Mouse (Mus musculus): ENCODE measurements at regions not wholly inside any gene's neighbourhood (a gene's known extent, or its start where the extent isn't known, plus 50 kb on each side); places are given as distances from the start of the nearest gene placed in this dataset.

DNA sequence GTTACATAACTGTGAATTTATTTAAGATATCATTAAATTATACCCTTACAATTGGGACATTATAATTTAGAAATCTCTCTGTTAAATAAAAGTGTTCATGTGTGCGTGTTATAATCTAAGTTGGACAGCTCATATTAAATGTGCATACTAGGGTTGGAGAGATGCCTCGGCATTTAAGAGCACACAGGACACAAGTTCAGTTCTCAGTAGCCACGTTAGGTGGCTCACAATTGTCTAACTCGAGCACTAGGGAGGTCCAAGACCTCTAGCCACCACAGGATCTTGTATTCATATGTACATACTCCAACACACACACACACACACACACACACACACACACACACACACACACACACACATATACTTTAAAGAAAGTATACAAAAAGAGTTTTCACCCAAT lies 56.0 kb downstream of the Foxf2 start:
- DNase-seq (ENCODE audit: low read depth): no peak

GRCm38 (mm10) chr13:31683311-31683710 lies 57.7 kb downstream of the Foxf2 start:
- no peak for DNase-seq (ENCODE audit: low read depth)

DNA sequence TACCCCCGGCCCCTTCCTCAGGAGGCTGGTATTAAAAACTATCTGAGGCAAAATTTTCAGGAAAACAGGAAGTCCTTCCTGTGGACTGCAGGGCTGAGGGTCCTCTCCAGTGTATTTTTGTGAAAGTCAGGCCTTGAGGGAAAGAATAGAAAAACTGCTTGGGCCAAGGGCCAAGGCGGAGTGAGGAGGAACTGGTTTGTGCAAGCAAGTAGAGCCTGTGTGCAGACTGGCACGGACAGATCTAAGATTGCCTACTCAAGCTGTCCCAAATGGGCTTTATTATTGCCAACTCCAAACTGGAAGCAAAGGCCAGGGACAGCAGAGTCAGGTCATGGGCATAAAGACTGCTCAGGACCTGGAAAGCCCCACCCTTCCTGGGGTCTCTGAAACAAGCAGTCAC lies 62.9 kb downstream of the Foxf2 start:
- peak; percentile 17 for DNase-seq (ENCODE audit: low read depth)

- DNase-seq (ENCODE audit: low read depth): no peak
Measured at GRCm38 (mm10) chr13:31689317-31689716, 63.7 kb downstream of the Foxf2 start.

DNA sequence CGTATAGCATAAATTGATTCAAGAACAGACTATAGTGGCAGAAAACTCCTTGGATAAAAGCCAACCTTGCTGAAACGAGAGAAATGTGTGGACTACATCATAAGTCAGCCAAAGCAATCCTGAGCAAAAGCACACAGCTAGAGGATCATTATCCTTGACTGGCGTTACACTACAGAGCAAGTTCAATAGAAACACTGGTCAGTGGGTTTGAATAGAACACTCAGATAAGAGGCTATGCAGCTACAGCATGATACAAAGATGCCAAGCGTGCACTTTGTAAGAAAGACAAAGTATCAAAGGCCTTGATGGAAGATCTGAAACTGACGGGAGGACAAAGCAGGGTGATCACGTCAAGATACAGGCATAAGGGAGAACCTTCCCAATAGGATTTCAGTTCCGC lies 70.1 kb downstream of the Foxf2 start:
- no peak for DNase-seq (ENCODE audit: low read depth)

GRCm38 (mm10) chr13:31704199-31704598 lies 78.6 kb downstream of the Foxf2 start:
- no peak for DNase-seq (ENCODE audit: low read depth)

DNA sequence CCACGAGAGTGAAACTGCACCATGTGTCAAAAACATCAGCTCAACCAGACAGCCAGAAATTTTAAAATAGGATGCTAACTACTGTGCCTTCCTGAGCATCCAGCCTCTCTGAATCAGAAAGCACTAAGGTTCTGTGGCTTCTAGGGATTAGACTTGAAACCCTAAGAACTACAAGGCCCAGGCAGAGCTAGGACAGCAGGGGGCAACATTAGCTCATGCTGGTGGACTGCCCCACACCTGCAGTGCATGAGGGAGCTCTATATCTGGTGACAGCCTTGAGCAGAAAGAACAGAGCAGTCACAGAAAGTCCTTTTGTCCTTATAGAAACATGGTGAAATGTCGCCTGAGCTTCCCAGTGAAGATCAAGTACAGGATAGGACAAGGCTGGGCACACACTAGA lies 79.8 kb downstream of the Foxf2 start:
- DNase-seq (ENCODE audit: low read depth): no peak

DNA sequence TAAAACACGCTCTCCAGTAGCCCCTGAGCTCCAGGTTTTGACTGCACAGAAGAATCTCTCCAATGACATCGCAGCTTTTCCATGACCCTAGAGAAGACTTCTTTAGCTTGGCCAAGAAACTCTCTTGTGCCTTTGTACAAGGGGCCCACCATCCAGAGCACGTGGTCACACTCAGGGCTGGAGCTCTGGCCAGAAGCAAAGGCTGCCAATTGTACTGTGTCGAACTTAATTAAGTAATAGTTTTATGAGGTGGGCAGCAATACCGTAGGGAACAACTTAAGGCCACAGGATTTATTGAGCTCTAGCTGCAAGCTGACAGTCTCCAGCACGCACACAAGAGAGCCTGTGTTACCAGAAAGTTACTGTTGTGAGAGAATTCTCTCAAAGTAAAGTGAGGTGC lies 85.1 kb downstream of the Foxf2 start:
- no peak for DNase-seq (ENCODE audit: low read depth)

GRCm38 (mm10) chr13:31715683-31716082 lies 90.1 kb downstream of the Foxf2 start:
- DNase-seq (ENCODE audit: low read depth): no peak

- no peak for DNase-seq (ENCODE audit: low read depth)
Measured at GRCm38 (mm10) chr13:31716771-31717170, 89.7 kb upstream of the Foxc1 start.

DNA sequence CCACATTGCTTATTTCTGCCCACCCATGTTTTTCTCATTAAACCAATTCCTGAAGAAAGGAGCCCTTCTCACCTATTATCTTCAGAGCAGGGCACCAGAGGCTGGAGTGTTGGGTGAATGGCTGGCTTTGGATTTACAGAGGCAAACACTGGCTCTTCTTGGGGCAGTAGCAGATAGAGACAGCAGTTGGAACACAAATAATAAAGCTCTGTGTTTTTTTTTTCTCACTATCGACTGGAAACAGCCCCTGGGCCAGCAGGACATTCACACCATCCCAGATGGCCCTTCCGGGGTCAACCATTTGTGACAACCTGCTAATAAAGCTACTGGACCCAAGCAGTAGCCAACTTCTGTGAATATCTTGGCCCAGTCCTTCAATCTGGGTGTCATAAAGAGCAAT lies 85.7 kb upstream of the Foxc1 start:
- no peak for DNase-seq (ENCODE audit: low read depth)

GRCm38 (mm10) chr13:31728862-31729261 lies 77.6 kb upstream of the Foxc1 start:
- no peak for DNase-seq (ENCODE audit: low read depth)

DNA sequence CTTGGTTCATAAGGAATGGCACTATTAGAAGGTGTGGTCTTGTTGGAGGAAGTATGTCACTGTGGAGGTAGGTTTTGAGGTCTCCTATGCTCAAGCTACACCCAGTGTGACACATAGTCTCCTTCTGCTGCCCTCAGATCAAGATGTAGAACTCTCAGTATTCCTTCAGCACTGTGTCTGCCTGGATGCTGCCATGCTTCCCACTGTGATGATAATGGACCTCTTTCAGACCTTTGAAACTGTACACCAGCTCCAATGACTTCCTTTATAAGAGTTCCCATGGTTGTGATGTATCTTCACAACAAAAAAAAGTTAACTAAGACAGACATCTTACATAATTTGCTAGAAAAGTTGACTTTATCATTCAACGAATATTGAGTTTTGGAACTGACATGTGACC lies 60.2 kb upstream of the Foxc1 start:
- no peak for DNase-seq (ENCODE audit: low read depth)

Measured in gonadal fat pad, adult 2 months (tissue).